Mouse (Mus musculus) testis, adult 2 months (tissue): ENCODE data around the gene 4930430A15Rik. TPM values are rescaled to one million over a fixed set of nuclear protein-coding genes. Genes with fewer than 3 reads are reported as not detected.

Experiments used
- H3K27ac ChIP-seq: fragments of 200-500 bp; 2 replicates; pipeline ENCODE4 v1.5.1; 2012; ENCODE audit warnings: low read depth, low read length; ENCODE audit not compliant: control insufficient read depth, insufficient read depth
- H3K27me3 ChIP-seq: fragments of 200-500 bp; 2 replicates; pipeline ENCODE4 v1.6.1; 2012; ENCODE audit warnings: mild to moderate bottlenecking, low read length, moderate library complexity; ENCODE audit not compliant: control insufficient read depth, insufficient read depth
- H3K36me3 ChIP-seq: fragments of 200-500 bp; 2 replicates; pipeline ENCODE4 v1.6.1; 2012; ENCODE audit warnings: mild to moderate bottlenecking, low read length; ENCODE audit not compliant: control insufficient read depth, insufficient read depth
- H3K4me1 ChIP-seq: fragments of 200-500 bp; 2 replicates; pipeline ENCODE4 v1.6.1; 2012; ENCODE audit warnings: low read length; ENCODE audit not compliant: control insufficient read depth, insufficient read depth
- H3K4me3 ChIP-seq: fragments of 200-500 bp; 2 replicates; pipeline ENCODE4 v1.5.1; 2012; ENCODE audit warnings: low read depth, mild to moderate bottlenecking, low read length, moderate library complexity, mixed read lengths; ENCODE audit not compliant: control insufficient read depth
- CTCF ChIP-seq: fragments of 200-500 bp; IDR thresholded peaks from 2 replicates; pipeline ENCODE4 v1.5.1; 2012; ENCODE audit warnings: low read depth, mild to moderate bottlenecking, inconsistent platforms, low read length, moderate library complexity; ENCODE audit not compliant: control insufficient read depth, insufficient read depth, insufficient replicate concordance
- POLR2A ChIP-seq: fragments of 200-500 bp; IDR thresholded peaks from 2 replicates; pipeline ENCODE4 v1.6.1; 2012; ENCODE audit warnings: low read depth, mild to moderate bottlenecking, inconsistent platforms, low read length, moderate library complexity; ENCODE audit not compliant: control insufficient read depth
- polyA plus RNA-seq: library from polyadenylated mRNA; depleted of rRNA; stranded (reverse); fragments of >200 nt; gene quantifications from 2 replicates; pipeline ENCODE4 v1.2.3, GENCODE M21; 2012; rRNA removed

Gene 4930430A15Rik
- polyA plus RNA-seq, result 10.1 and 17.1 TPM in 2 replicates

DNA sequence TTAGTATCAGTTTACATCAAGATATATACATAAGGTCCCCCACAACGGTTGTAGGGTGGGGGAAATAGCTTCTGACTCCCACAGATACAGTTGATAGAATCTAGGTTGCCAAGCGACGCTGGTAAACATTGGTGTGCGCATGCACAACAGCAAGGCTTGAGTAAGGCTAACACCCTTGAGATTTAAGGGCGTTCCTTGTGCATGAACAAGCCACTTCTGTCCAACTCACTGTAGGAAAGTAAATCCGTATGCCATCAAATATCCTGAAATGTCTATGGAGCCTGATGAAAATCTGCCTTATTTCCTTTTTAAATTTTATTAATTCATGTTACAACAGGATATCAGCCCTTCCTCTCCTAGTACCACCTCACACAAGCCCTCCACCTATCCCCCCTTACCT lies at the start of gene 4930430A15Rik:
4930430A15Rik (minus strand) TSS at position 101 of the 400 bp plus-strand sequence.
- H3K27ac ChIP-seq, result peak within 1 kb of the TSS; percentile 85
- peaks cover 4% of the 10 kb centered on the region; the same call in 1 of the 2 replicates for H3K4me1 ChIP-seq
- no peaks in the 10 kb centered on the region for H3K36me3 ChIP-seq
- TF ChIP-seq CTCF, result no peak
- no peak for TF ChIP-seq POLR2A
- H3K27me3 ChIP-seq, result no peaks in the 10 kb centered on the region
- peak within 1 kb of the TSS; percentile 90 for H3K4me3 ChIP-seq

DNA sequence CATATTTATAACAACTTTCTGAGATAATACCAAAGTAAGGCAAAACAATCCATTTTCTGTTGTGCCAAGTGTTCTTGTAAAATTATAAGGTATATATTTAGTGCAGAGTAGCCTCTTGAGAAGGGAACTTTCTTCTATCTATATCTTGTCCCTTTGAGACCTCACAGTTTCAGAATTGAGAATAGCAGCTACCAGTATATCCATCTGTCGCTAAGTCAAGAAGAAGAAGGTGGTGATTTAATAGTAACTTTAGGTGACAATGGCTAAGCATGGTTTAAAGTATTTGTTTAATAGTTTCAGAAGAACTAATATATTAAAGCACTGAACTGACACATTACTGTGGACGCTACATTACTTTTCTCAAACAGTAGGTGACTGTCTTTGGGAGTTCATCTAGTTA lies 44.6 kb upstream of the 4930430A15Rik start, which contains the start of gene Olfr1277:
Olfr1277 (minus strand) TSS at position 101 of the 400 bp plus-strand sequence.
- no peak within 1 kb of the TSS for H3K27ac ChIP-seq
- no peak for TF ChIP-seq CTCF
- no peak for TF ChIP-seq POLR2A
- no peaks in the 10 kb centered on the region for H3K36me3 ChIP-seq
- no peaks in the 10 kb centered on the region for H3K4me1 ChIP-seq
- no peak within 1 kb of the TSS for H3K4me3 ChIP-seq
- no peaks in the 10 kb centered on the region for H3K27me3 ChIP-seq

- no peaks in the 10 kb centered on the region for H3K4me1 ChIP-seq
- TF ChIP-seq CTCF, result no peak
- no peaks in the 10 kb centered on the region for H3K27me3 ChIP-seq
These were observed 24.8 kb upstream of the 4930430A15Rik start, which contains the start of gene Olfr1276 for GRCm38 (mm10) chr2:111254216-111254615. Gene Olfr1276, plus strand, starts transcription at chr2:111254516.

GRCm38 (mm10) chr2:111235186-111235585 lies 5.8 kb upstream of the 4930430A15Rik start, which contains the start of gene Olfr1275:
Gene Olfr1275, minus strand, starts transcription at chr2:111235286.
- TF ChIP-seq POLR2A (no peak), CTCF (no peak)
- Histone ChIP-seq H3K27me3 (no peaks in the 10 kb centered on the region), H3K27ac (no peak within 1 kb of the TSS), H3K4me1 (no peaks in the 10 kb centered on the region), H3K4me3 (no peak within 1 kb of the TSS), H3K36me3 (no peaks in the 10 kb centered on the region)

More at GRCm38 (mm10) chr2:111254216-111254615, 24.8 kb upstream of the 4930430A15Rik start, which contains the start of gene Olfr1276:
- H3K36me3 ChIP-seq, result no peaks in the 10 kb centered on the region
- no peak within 1 kb of the TSS for H3K4me3 ChIP-seq
- no peak within 1 kb of the TSS for H3K27ac ChIP-seq

DNA sequence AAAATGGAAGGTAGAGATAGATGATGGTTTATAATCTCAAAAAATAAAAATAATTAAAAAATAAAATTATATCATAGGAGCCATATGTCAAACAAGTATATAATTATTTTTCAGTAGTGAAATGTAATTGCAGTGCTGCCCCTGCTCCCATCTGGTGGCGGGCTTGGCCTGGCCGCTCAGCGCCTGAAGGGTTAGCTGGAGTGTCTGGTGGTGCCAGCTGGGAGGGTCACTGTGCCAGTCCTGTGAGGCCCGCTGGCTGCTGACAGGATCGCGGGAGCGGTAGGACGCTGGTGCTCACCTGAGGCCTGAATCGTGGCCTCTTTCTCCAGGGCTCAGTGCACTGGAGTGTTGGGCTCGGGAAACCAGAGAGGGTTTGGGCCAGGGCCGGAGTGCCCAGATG lies 47.3 kb downstream of the 4930430A15Rik start:
- Histone ChIP-seq H3K4me3 (no peak overlapping the region), H3K4me1 (no peaks in the 10 kb centered on the region), H3K27ac (no peak overlapping the region), H3K36me3 (no peaks in the 10 kb centered on the region), H3K27me3 (no peaks in the 10 kb centered on the region)
- no peak for TF ChIP-seq CTCF
- no peak for TF ChIP-seq POLR2A

DNA sequence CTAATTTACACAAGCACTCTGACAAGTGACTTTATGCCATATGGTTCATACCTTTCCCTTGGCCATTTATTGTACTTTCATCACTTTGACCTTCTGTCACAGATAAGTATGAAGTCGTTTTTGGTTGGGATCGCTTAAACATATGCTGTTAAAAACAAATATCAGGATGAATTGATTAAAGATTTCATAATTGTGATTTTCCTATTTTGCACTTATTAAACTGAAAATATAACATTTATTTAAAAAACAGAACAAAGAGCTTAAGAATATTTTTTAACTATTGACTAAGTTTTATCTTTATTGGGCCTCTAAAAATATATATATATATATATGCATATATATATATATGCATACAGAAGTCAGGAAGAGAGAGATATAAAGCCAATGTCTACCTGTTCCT lies 76.6 kb downstream of the 4930430A15Rik start, which contains the start of gene Gm15130:
Gm15130 (minus strand) TSS at position 101 of the 400 bp plus-strand sequence.
- TF ChIP-seq CTCF (no peak), POLR2A (no peak)
- Histone ChIP-seq H3K4me3 (no peak within 1 kb of the TSS), H3K4me1 (no peaks in the 10 kb centered on the region), H3K27me3 (no peaks in the 10 kb centered on the region), H3K27ac (no peak within 1 kb of the TSS), H3K36me3 (no peaks in the 10 kb centered on the region)

- no peaks in the 10 kb centered on the region for H3K36me3 ChIP-seq
- no peak overlapping the region for H3K4me3 ChIP-seq
- H3K27ac ChIP-seq, result no peak overlapping the region
- TF ChIP-seq POLR2A (no peak), CTCF (no peak)
- no peaks in the 10 kb centered on the region for H3K27me3 ChIP-seq
- H3K4me1 ChIP-seq, result no peaks in the 10 kb centered on the region
These were observed 93.7 kb downstream of the 4930430A15Rik start for GRCm38 (mm10) chr2:111135739-111136138.

Other genes with a start within 250 kb of the 4930430A15Rik start
- gene Gm13941, start 123.6 kb downstream of the 4930430A15Rik start, polyA plus RNA-seq, result 5.6 and 8.2 TPM in 2 replicates
- gene Gm15130, start 76.7 kb downstream of the 4930430A15Rik start, polyA plus RNA-seq, result 3.9 and 5.1 TPM in 2 replicates
- 0.23 TPM in 1 of 2 replicates, not detected in the other for gene Olfr1275, start 5.7 kb upstream of the 4930430A15Rik start, polyA plus RNA-seq
- gene Olfr1276, start 24.9 kb upstream of the 4930430A15Rik start, polyA plus RNA-seq, result not detected in 2 replicates
- gene Olfr1277, start 44.5 kb upstream of the 4930430A15Rik start, polyA plus RNA-seq, result 0.04 TPM in 1 of 2 replicates, not detected in the other
- not detected in 2 replicates for gene Olfr1278, start 60.5 kb upstream of the 4930430A15Rik start, polyA plus RNA-seq
- gene Olfr1279, start 71.0 kb upstream of the 4930430A15Rik start, polyA plus RNA-seq, result 0.16 and 0.20 TPM in 2 replicates
- 1.0 and 1.2 TPM in 2 replicates for gene Olfr1280, start 84.4 kb upstream of the 4930430A15Rik start, polyA plus RNA-seq
- 0.06 and 0.19 TPM in 2 replicates for gene Olfr1281, start 96.9 kb upstream of the 4930430A15Rik start, polyA plus RNA-seq
- gene Olfr1282, start 106.5 kb upstream of the 4930430A15Rik start, polyA plus RNA-seq, result not detected in 2 replicates
- not detected in 2 replicates for gene Olfr1283, start 137.2 kb upstream of the 4930430A15Rik start, polyA plus RNA-seq
- gene Olfr1284, start 145.9 kb upstream of the 4930430A15Rik start, polyA plus RNA-seq, result not detected in 2 replicates
- not detected in 2 replicates for gene Olfr1286, start 193.5 kb upstream of the 4930430A15Rik start, polyA plus RNA-seq
- gene Olfr1287, start 219.5 kb upstream of the 4930430A15Rik start, polyA plus RNA-seq, result not detected in 2 replicates
- not detected in 2 replicates for gene Olfr1288, start 244.5 kb upstream of the 4930430A15Rik start, polyA plus RNA-seq